Mouse (Mus musculus) forebrain, embryonic 10.5 days (tissue): Measurements from ENCODE around the gene Rsrc1. TPM values are rescaled to one million over a fixed set of nuclear protein-coding genes. Genes with fewer than 3 reads are reported as not detected.

ENCODE experiments used
- DNase-seq: peaks from one replicate; pipeline ENCODE4 v3.0.0-alpha.2; 2017; ENCODE audit warnings: low spot score; ENCODE audit errors: extremely low spot score
- H3K27ac ChIP-seq: fragments of 300-500 bp; sonication (generic); 2 replicates; pipeline ENCODE4 v1.5.1; 2016; ENCODE audit warnings: mild to moderate bottlenecking
- H3K27me3 ChIP-seq: fragments of 300-500 bp; sonication (generic); 2 replicates; pipeline ENCODE4 v1.6.1; 2016; ENCODE audit warnings: mild to moderate bottlenecking; ENCODE audit not compliant: poor library complexity, severe bottlenecking
- H3K36me3 ChIP-seq: fragments of 300-500 bp; sonication (generic); replicated peaks from 2 replicates; pipeline ENCODE4 v1.6.1; 2016; ENCODE audit warnings: mild to moderate bottlenecking, moderate library complexity
- H3K4me1 ChIP-seq: fragments of 300-500 bp; sonication (generic); 2 replicates; pipeline ENCODE4 v1.6.1; 2016
- H3K4me3 ChIP-seq: fragments of 300-500 bp; sonication (generic); 2 replicates; pipeline ENCODE4 v1.5.1; 2016; ENCODE audit warnings: mild to moderate bottlenecking, moderate library complexity
- H3K9me3 ChIP-seq: fragments of 300-500 bp; sonication (generic); 2 replicates; pipeline ENCODE4 v1.6.1; 2016; ENCODE audit warnings: mild to moderate bottlenecking, moderate library complexity
- WGBS: fragments of 180-500 bp; shearing (Covaris S2); methylation state at CpG from one replicate; pipeline ENCODE4 v1.1.7; 2016; 5-methylcytosine and 5-hydroxymethylcytosine counted together
- polyA plus RNA-seq: library from polyadenylated mRNA; unstranded; fragments of >200 nt; fragmentation: Nextera tagmentation; extraction: Ambion mirVana; gene quantifications from 2 replicates; pipeline ENCODE4 v1.2.1, GENCODE M21; 2016

Gene Rsrc1
- polyA plus RNA-seq, 1 experiment from 2014 or later: 41.3 TPM

GRCm38 (mm10) chr3:67322422-67322821 is 341.2 kb downstream of the Rsrc1 start:
- H3K4me1 ChIP-seq: no peaks in the 10 kb centered on the region
- DNase-seq: no peak
- 86% methylated on average over 4 of the region's 4 CpGs for WGBS
- no peak overlapping the region for H3K27ac ChIP-seq
- H3K27me3 ChIP-seq: no peaks in the 10 kb centered on the region
- no peak overlapping the region for H3K4me3 ChIP-seq
- H3K36me3 ChIP-seq: no peaks in the 10 kb centered on the region
- no peaks in the 10 kb centered on the region for H3K9me3 ChIP-seq

DNA sequence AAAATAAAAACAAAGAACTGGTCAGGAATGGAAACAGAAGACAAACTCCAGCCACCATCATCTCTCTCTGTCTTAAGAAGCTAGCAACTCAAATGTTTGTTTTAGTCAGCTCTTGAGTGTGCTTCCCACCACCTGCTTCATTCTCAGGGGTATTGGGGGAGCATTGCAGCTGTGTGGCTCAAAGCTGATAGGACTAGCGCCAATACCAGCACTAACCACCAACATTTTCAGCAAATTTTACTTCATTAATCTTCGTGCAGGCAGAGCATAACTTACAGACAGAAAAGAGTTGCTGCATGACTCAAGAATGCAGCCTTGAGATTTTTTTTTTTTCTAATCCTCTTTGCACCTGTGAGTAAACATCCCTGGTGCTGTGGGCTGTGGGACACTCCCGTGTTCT is 358.4 kb downstream of the Rsrc1 start:
- no peak for DNase-seq
- 0 out of 2 replicates have a peak, but pooled peaks cover 2% of the 10 kb centered on the region for H3K4me1 ChIP-seq
- H3K27ac ChIP-seq: no peak overlapping the region
- H3K4me3 ChIP-seq: no peak overlapping the region
- H3K27me3 ChIP-seq: no peaks in the 10 kb centered on the region
- WGBS: 86% methylated on average over 3 of the region's 3 CpGs
- no peaks in the 10 kb centered on the region for H3K9me3 ChIP-seq
- H3K36me3 ChIP-seq: no peaks in the 10 kb centered on the region

GRCm38 (mm10) chr3:67340921-67341320 is 359.7 kb downstream of the Rsrc1 start:
- no peaks in the 10 kb centered on the region for H3K36me3 ChIP-seq
- 85% methylated on average over 7 of the region's 7 CpGs for WGBS
- no peak overlapping the region for H3K27ac ChIP-seq

DNA sequence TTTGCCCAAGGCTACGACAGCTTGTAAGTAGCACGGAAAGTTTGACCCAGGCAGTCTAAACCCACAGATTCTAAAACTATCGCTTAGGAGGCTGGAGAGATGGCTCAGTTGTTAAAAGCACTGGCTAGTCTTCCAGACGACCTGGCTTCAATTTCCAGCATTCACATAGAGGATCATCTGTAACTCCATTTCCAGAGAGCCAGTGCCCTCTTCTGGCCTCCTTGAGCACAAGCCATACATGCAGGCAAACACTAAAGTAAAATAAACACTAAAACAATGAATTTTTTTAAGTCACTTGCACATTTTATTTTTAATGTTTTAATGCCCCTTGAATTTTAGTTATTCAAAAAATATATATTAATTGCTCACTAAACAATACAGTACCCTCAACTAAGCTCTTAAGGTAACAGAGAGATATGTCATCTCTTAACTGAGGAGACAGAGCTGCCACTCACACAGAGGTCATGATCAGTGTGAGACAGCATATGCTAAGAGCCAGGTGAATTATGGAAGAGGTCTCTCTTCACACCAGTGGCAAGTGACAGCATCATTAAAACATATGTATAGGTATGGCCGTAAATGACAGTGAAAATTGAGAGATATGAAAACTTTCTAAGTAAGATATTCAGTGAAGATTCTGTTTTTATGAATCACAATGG is 361.9 kb downstream of the Rsrc1 start:
- Histone ChIP-seq H3K27ac (no peak overlapping the region), H3K36me3 (no peaks in the 10 kb centered on the region), H3K4me1 (0 out of 2 replicates have a peak, but pooled peaks cover 2% of the 10 kb centered on the region), H3K9me3 (no peaks in the 10 kb centered on the region), H3K27me3 (no peaks in the 10 kb centered on the region), H3K4me3 (no peak overlapping the region)
- WGBS: 54% methylated on average over 5 of the region's 5 CpGs
- no peak for DNase-seq

More at GRCm38 (mm10) chr3:67340921-67341320, 359.7 kb downstream of the Rsrc1 start:
- H3K9me3 ChIP-seq: no peaks in the 10 kb centered on the region
- 0 out of 2 replicates have a peak, but pooled peaks cover 2% of the 10 kb centered on the region for H3K4me1 ChIP-seq
- DNase-seq: no peak
- no peak overlapping the region for H3K4me3 ChIP-seq
- no peaks in the 10 kb centered on the region for H3K27me3 ChIP-seq

GRCm38 (mm10) chr3:67344599-67344998 is 363.4 kb downstream of the Rsrc1 start:
- peak; percentile 41 for DNase-seq
- Histone ChIP-seq H3K36me3 (no peaks in the 10 kb centered on the region), H3K4me1 (0 out of 2 replicates have a peak, but pooled peaks cover 2% of the 10 kb centered on the region), H3K27me3 (no peaks in the 10 kb centered on the region), H3K4me3 (no peak overlapping the region), H3K27ac (no peak overlapping the region), H3K9me3 (no peaks in the 10 kb centered on the region)
- 6% methylated on average over 2 of the region's 2 CpGs for WGBS

DNA sequence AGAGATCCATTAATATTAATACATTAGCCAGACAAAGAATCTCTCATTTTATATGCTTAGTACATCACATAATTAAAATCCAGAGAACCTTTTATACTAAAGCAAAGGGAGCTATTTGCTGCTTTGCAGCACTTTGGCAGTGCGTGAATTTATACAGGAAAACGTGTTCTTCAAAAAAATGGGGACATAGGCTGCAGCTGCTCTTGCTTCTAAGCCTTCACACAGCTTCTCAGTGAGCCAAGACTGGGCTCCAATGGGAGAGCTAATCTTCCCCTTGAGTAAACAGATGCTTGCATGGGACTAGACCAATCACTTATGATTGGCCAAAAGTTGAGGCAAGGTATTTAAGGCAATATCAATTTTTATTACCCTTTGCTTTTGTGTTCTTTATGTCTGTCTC is 365.5 kb downstream of the Rsrc1 start:
- Histone ChIP-seq H3K27me3 (no peaks in the 10 kb centered on the region), H3K27ac (no peak overlapping the region), H3K4me3 (no peak overlapping the region), H3K4me1 (0 out of 2 replicates have a peak, but pooled peaks cover 2% of the 10 kb centered on the region), H3K9me3 (no peaks in the 10 kb centered on the region), H3K36me3 (no peaks in the 10 kb centered on the region)
- no peak for DNase-seq
- 89% methylated on average over 2 of the region's 2 CpGs for WGBS

GRCm38 (mm10) chr3:67351406-67352127 is 370.4 kb downstream of the Rsrc1 start:
- H3K9me3 ChIP-seq: no peaks in the 10 kb centered on the region
- no peaks in the 10 kb centered on the region for H3K4me1 ChIP-seq
- no peaks in the 10 kb centered on the region for H3K27me3 ChIP-seq
- no peaks in the 10 kb centered on the region for H3K36me3 ChIP-seq
- no peak for DNase-seq
- H3K27ac ChIP-seq: no peak overlapping the region
- 78% methylated on average over 12 of the region's 12 CpGs for WGBS
- H3K4me3 ChIP-seq: no peak overlapping the region

GRCm38 (mm10) chr3:67352128-67352762 is 371.1 kb downstream of the Rsrc1 start:
- Histone ChIP-seq H3K4me3 (no peak overlapping the region), H3K27me3 (no peaks in the 10 kb centered on the region), H3K9me3 (no peaks in the 10 kb centered on the region), H3K36me3 (no peaks in the 10 kb centered on the region), H3K27ac (no peak overlapping the region), H3K4me1 (no peaks in the 10 kb centered on the region)
- DNase-seq: peak; percentile 32
- WGBS: 24% methylated on average over 3 of the region's 5 CpGs

GRCm38 (mm10) chr3:67352763-67353149 is 371.6 kb downstream of the Rsrc1 start:
- Histone ChIP-seq H3K4me1 (no peaks in the 10 kb centered on the region), H3K27me3 (no peaks in the 10 kb centered on the region), H3K4me3 (no peak overlapping the region), H3K9me3 (no peaks in the 10 kb centered on the region), H3K27ac (no peak overlapping the region), H3K36me3 (no peaks in the 10 kb centered on the region)
- DNase-seq: no peak
- WGBS: 89% methylated on average over 3 of the region's 3 CpGs

GRCm38 (mm10) chr3:67358376-67358775 is 377.2 kb downstream of the Rsrc1 start:
- DNase-seq: no peak
- H3K4me1 ChIP-seq: no peaks in the 10 kb centered on the region
- no peaks in the 10 kb centered on the region for H3K27me3 ChIP-seq
- 81% methylated on average over 7 of the region's 7 CpGs for WGBS
- H3K27ac ChIP-seq: no peak overlapping the region
- H3K9me3 ChIP-seq: no peaks in the 10 kb centered on the region
- H3K36me3 ChIP-seq: no peaks in the 10 kb centered on the region
- no peak overlapping the region for H3K4me3 ChIP-seq

DNA sequence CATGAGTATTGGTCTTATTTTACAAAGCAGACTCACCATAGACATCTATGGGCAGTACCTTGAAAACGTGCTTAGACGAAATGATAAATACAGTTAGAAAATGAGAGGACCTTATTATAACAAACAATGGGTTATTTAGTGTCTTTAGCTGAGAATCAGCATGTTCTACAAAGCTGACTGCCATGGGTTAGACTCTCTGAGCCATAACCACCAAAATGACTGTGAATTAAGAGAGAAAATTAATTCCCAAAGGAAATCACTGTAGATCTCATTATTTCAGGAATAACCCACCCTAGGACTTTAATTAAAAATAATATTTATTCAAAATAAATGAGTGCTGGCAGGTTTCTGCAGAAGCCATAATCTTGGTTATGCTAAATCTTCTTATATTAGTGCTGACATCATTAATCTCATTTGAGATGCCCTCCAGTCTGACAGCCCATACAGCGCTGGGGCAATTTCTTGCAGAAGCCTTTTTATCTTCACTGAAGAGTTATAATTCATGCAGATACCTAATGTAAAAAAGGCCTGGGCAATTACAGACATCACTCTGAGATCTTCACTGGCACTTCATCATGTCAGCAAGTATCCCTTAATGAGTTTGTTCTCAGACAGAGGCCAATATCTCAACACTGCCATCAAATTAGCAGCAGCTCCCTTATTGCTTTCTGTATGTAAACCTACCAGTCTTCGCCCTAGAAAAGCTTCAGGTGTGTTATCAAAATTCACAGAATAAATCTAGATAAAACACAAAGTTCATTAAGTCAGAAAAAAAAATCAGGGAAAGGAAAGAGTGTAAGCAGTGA is 385.1 kb downstream of the Rsrc1 start:
- DNase-seq: no peak

DNA sequence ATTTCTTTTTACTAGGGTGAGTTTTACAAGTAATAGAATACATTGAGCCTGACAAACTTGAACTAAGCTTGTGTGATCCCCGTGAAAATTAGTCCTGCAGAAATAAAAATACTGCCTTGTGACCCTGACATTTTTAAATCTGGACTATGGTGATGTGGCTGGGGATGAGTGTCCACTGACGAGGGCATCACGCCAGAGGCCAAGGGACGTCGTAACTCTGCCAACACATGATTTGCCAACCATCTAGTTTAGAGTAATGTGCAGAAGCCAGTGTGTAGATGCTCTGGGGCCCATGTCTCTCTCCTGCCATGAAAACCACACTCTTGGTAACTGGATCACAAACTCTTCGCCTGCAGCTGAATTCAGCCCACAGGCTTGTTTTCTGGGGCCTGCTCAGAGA is 386.3 kb downstream of the Rsrc1 start:
- Histone ChIP-seq H3K4me1 (no peaks in the 10 kb centered on the region), H3K27me3 (peaks cover 5% of the 10 kb centered on the region), H3K4me3 (no peak overlapping the region), H3K27ac (no peak overlapping the region), H3K9me3 (no peaks in the 10 kb centered on the region), H3K36me3 (no peaks in the 10 kb centered on the region)
- WGBS: 92% methylated on average over 6 of the region's 6 CpGs
- no peak for DNase-seq

More for the DNA sequence above, 385.1 kb downstream of the Rsrc1 start:
- no peaks in the 10 kb centered on the region for H3K4me1 ChIP-seq
- no peaks in the 10 kb centered on the region for H3K9me3 ChIP-seq
- H3K27me3 ChIP-seq: no peaks in the 10 kb centered on the region; the same call in 1 of the 2 replicates
- no peak overlapping the region for H3K27ac ChIP-seq
- WGBS: 85% methylated on average over 4 of the region's 4 CpGs
- no peaks in the 10 kb centered on the region for H3K36me3 ChIP-seq
- H3K4me3 ChIP-seq: no peak overlapping the region
